Mouse (Mus musculus) forebrain, embryonic 13.5 days (tissue): Measurements from ENCODE around the gene Ndufs4. TPM values are rescaled to one million over a fixed set of nuclear protein-coding genes. Genes with fewer than 3 reads are reported as not detected.

Experiments used
- ATAC-seq: fragments of 200-750 bp; cut with Nextera tagmentation; 2 replicates; pipeline ENCODE4 v1.8.0; 2017
- H3K27ac ChIP-seq: fragments of 300-500 bp; sonication (generic); 2 replicates; pipeline ENCODE4 v1.5.1; 2015; ENCODE audit warnings: inconsistent platforms, mild to moderate bottlenecking, moderate library complexity
- H3K27me3 ChIP-seq: fragments of 300-500 bp; sonication (generic); 2 replicates; pipeline ENCODE4 v1.6.1; 2015; ENCODE audit warnings: mild to moderate bottlenecking, inconsistent platforms
- H3K36me3 ChIP-seq: fragments of 300-500 bp; sonication (generic); 2 replicates; pipeline ENCODE4 v1.6.1; 2015; ENCODE audit warnings: mild to moderate bottlenecking, inconsistent platforms; ENCODE audit not compliant: poor library complexity, severe bottlenecking
- H3K4me1 ChIP-seq: fragments of 300-500 bp; sonication (generic); 2 replicates; pipeline ENCODE4 v1.6.1; 2015; ENCODE audit warnings: inconsistent platforms
- H3K4me2 ChIP-seq: fragments of 300-500 bp; sonication (generic); 2 replicates; pipeline ENCODE4 v1.6.1; 2015; ENCODE audit warnings: inconsistent platforms, mild to moderate bottlenecking, moderate library complexity
- H3K4me3 ChIP-seq: fragments of 300-500 bp; sonication (generic); 2 replicates; pipeline ENCODE4 v1.5.1; 2015; ENCODE audit warnings: mild to moderate bottlenecking, inconsistent platforms
- H3K9ac ChIP-seq: fragments of 300-500 bp; sonication (generic); 2 replicates; pipeline ENCODE4 v1.6.1; 2015; ENCODE audit warnings: mild to moderate bottlenecking, inconsistent platforms
- H3K9me3 ChIP-seq: fragments of 300-500 bp; sonication (generic); replicated peaks from 2 replicates; pipeline ENCODE4 v1.6.1; 2016; ENCODE audit warnings: inconsistent platforms
- WGBS: fragments of 180-500 bp; shearing (Covaris S2); methylation state at CpG from one replicate; pipeline ENCODE4 v1.1.7; 2015; 5-methylcytosine and 5-hydroxymethylcytosine counted together
- polyA plus RNA-seq: library from polyadenylated mRNA; unstranded; fragments of >200 nt; fragmentation: Nextera tagmentation; extraction: Ambion mirVana; gene quantifications from 2 replicates; pipeline ENCODE4 v1.2.1, GENCODE M21; 2015

Gene Ndufs4
- 358 and 368 TPM in 2 replicates for polyA plus RNA-seq

GRCm38 (mm10) chr13:114388211-114388965, at the start of gene Ndufs4:
Gene Ndufs4, minus strand, starts transcription at chr13:114388258.
- H3K9me3 ChIP-seq = no peaks in the 10 kb centered on the region
- H3K27me3 ChIP-seq = no peaks in the 10 kb centered on the region
- peak within 1 kb of the TSS; percentile 91 for H3K4me3 ChIP-seq
- H3K36me3 ChIP-seq = peaks cover 3% of the 10 kb centered on the region; the same call in 1 of the 2 replicates
- H3K4me2 ChIP-seq = peak within 1 kb of the TSS; percentile 73
- H3K4me1 ChIP-seq = peaks cover 8% of the 10 kb centered on the region
- WGBS = 48% methylated on average over 13 of the region's 13 CpGs
- H3K27ac ChIP-seq = peak within 1 kb of the TSS; percentile 83
- peak; percentile 16; the same call in 1 of the 2 replicates for ATAC-seq
- H3K9ac ChIP-seq = peak within 1 kb of the TSS; percentile 93

GRCm38 (mm10) chr13:114432491-114432890, 44.4 kb upstream of the Ndufs4 start:
- H3K4me3 ChIP-seq = no peak overlapping the region
- H3K4me2 ChIP-seq = no peak overlapping the region
- no peaks in the 10 kb centered on the region for H3K36me3 ChIP-seq
- no peaks in the 10 kb centered on the region for H3K4me1 ChIP-seq
- no peaks in the 10 kb centered on the region for H3K9me3 ChIP-seq
- WGBS = 63% methylated on average over 5 of the region's 5 CpGs
- ATAC-seq = no peak
- no peak overlapping the region for H3K9ac ChIP-seq
- H3K27ac ChIP-seq = no peak overlapping the region
- H3K27me3 ChIP-seq = no peaks in the 10 kb centered on the region

GRCm38 (mm10) chr13:114425230-114425629, 37.2 kb upstream of the Ndufs4 start:
- Histone ChIP-seq H3K4me2 (no peak overlapping the region), H3K27ac (no peak overlapping the region), H3K4me3 (no peak overlapping the region), H3K27me3 (no peaks in the 10 kb centered on the region), H3K9ac (no peak overlapping the region), H3K36me3 (no peaks in the 10 kb centered on the region), H3K9me3 (no peaks in the 10 kb centered on the region), H3K4me1 (no peaks in the 10 kb centered on the region)
- 93% methylated on average over 5 of the region's 5 CpGs for WGBS
- ATAC-seq = no peak

DNA sequence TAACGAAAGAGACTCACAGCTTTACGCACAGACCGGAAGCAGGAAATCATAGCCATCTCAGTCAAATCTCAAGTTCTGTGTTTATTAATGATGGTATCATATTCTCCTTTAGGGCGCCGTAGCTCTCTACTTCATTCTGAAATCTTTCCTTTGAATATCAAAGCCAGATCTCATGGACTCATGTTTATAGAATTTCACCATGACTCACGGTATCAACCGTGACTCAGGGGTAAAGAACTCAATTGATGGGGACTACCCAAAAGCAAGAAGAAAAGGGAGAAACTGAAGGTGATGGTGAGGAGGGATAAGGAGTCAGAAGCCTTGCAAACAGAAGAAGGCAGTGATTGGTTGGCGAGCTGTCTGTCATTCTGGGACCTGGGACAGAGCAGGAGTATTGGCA, 32.2 kb upstream of the Ndufs4 start:
- Histone ChIP-seq H3K36me3 (no peaks in the 10 kb centered on the region), H3K4me2 (no peak overlapping the region), H3K27ac (no peak overlapping the region), H3K9me3 (no peaks in the 10 kb centered on the region), H3K4me3 (no peak overlapping the region), H3K9ac (no peak overlapping the region), H3K27me3 (no peaks in the 10 kb centered on the region), H3K4me1 (no peaks in the 10 kb centered on the region)
- ATAC-seq = no peak
- 89% methylated on average over 8 of the region's 8 CpGs for WGBS

DNA sequence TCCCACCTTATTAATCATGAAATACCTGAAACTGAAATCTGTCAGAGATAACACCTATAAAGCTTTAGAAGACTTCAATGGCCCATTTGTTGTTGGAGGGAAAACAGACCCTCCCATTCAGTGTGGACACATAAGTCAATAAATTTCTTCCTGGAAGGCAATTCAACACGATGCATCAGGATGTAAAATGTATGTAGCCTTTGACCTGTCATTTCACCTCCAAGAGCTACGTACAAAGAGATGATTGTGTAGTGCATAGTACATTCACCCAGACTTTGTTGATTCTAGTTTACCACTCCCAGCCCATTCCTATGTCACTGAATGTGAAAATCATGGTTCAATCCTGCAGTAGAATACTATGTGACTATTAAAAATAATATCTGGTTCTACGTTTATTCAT, 31.3 kb upstream of the Ndufs4 start:
- H3K27me3 ChIP-seq = no peaks in the 10 kb centered on the region
- no peaks in the 10 kb centered on the region for H3K9me3 ChIP-seq
- H3K4me2 ChIP-seq = no peak overlapping the region
- H3K27ac ChIP-seq = no peak overlapping the region
- H3K36me3 ChIP-seq = no peaks in the 10 kb centered on the region
- ATAC-seq = no peak
- H3K4me3 ChIP-seq = no peak overlapping the region
- no peak overlapping the region for H3K9ac ChIP-seq
- 82% methylated on average over 3 of the region's 3 CpGs for WGBS
- H3K4me1 ChIP-seq = no peaks in the 10 kb centered on the region

- Histone ChIP-seq H3K36me3 (no peaks in the 10 kb centered on the region), H3K9me3 (no peaks in the 10 kb centered on the region), H3K4me2 (no peak overlapping the region), H3K4me1 (0 out of 2 replicates have a peak, but pooled peaks cover under 1% of the 10 kb centered on the region), H3K27ac (no peak overlapping the region), H3K27me3 (no peaks in the 10 kb centered on the region), H3K4me3 (no peak overlapping the region), H3K9ac (no peak overlapping the region)
- ATAC-seq = no peak
Observed at GRCm38 (mm10) chr13:114412326-114412725, 24.3 kb upstream of the Ndufs4 start.

- ATAC-seq = no peak
- no peak overlapping the region for H3K4me2 ChIP-seq
Observed at GRCm38 (mm10) chr13:114406866-114407265, 18.8 kb upstream of the Ndufs4 start.

DNA sequence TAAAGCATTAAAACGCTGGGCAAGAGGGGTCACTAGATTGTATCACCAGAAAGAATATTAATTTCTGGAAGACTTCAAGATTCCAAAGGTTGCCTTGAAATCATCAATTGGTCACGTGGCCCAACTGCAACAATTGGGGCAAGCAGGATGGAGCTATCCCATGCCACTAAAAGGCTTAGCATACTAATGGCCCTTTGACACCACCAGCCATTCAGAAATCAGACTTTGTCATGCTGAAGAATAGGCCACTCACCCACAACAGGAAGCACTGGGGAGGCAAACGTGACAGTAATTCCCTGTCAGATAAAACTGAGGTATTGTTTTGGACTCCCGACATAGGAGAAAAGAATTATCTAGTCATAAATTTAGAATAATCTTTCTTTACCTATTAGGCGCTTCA, 18.4 kb upstream of the Ndufs4 start:
- Histone ChIP-seq H3K36me3 (no peaks in the 10 kb centered on the region), H3K27me3 (no peaks in the 10 kb centered on the region), H3K4me2 (no peak overlapping the region), H3K9me3 (no peaks in the 10 kb centered on the region), H3K9ac (no peak overlapping the region), H3K27ac (no peak overlapping the region), H3K4me1 (peaks cover 11% of the 10 kb centered on the region), H3K4me3 (no peak overlapping the region)
- WGBS = 2% methylated on average over 5 of the region's 5 CpGs
- no peak for ATAC-seq

More at GRCm38 (mm10) chr13:114406866-114407265, 18.8 kb upstream of the Ndufs4 start:
- Histone ChIP-seq H3K27ac (no peak overlapping the region), H3K4me1 (peaks cover 11% of the 10 kb centered on the region), H3K27me3 (no peaks in the 10 kb centered on the region), H3K36me3 (no peaks in the 10 kb centered on the region), H3K9me3 (no peaks in the 10 kb centered on the region), H3K4me3 (no peak overlapping the region), H3K9ac (no peak overlapping the region)
- WGBS = under 1% methylated on average over 5 of the region's 5 CpGs

DNA sequence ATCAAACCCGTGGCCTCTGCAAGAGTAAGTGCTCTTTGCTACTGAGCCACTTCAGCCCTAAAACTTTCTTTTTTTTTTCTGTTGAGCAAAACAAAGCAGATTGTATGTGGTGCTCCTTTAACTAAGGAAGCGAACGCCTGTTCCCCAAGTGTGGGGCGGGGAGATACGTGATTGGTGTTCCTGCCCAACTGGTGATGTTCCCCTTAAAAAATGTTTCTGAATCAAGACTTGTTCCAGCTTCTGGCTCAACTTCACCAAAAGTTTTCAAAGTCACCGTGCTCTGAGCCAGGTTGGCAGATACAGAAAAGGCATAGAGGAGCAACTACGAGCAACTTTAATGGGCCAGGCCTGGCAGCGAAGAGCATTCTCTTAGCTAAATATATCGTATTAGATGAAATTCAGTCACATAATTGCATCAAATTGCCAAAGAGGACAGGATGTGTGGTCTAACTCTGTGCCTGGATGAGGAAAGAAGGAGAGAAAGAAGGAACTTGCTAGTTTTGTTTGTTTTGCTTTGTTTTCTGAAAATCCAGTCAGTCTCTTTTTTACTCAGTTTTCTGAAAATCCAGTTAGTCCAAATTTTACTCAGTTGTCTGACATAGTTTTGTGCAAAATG, 17.1 kb upstream of the Ndufs4 start:
- Histone ChIP-seq H3K9ac (no peak overlapping the region), H3K9me3 (no peaks in the 10 kb centered on the region), H3K4me3 (no peak overlapping the region), H3K36me3 (no peaks in the 10 kb centered on the region), H3K27ac (no peak overlapping the region), H3K4me2 (no peak overlapping the region), H3K4me1 (peaks cover 11% of the 10 kb centered on the region), H3K27me3 (no peaks in the 10 kb centered on the region)
- 85% methylated on average over 9 of the region's 9 CpGs for WGBS
- no peak for ATAC-seq

DNA sequence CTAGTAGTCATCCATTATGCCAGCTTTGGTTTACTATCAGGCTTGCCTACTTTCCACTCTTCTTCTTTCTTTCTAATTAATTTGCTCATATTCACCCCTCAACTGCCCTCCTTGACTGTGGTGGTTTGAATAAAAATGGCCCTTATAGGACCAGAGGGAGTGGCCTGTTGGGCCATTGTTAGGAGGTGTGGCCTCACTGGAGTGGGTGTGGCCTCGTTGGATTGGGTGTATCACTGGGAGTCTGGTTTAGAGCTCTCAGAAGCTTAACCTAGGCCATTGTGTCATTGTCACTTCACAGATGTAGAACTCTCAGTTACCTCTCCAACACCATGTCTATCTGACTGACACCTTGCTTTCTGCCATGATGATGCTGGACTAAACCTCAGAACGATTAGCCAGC, 10.8 kb upstream of the Ndufs4 start:
- Histone ChIP-seq H3K36me3 (no peaks in the 10 kb centered on the region), H3K27ac (no peak overlapping the region), H3K9me3 (no peaks in the 10 kb centered on the region), H3K4me3 (no peak overlapping the region), H3K4me1 (no peaks in the 10 kb centered on the region), H3K9ac (no peak overlapping the region), H3K4me2 (no peak overlapping the region), H3K27me3 (no peaks in the 10 kb centered on the region)
- ATAC-seq = no peak
- WGBS = 74% methylated on average over 2 of the region's 2 CpGs

DNA sequence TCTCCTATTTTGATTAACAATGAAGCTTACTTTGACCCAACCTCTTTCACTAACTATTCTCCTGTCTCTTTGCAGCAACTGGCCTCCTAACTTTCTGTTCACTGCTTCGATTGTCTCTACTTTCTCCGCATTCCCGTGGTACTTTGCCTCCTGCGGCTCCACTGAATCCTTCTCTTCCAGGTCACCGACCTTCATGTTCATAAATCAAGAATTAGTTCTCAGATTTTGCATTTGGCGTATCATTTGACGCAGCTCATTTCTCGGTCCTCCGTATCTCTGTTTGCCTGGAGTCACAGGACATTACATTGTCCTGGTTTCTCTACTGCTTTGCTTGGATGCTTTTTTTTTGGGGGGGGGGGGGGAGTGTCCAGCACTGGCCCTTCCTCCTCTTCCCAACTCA, 9.2 kb upstream of the Ndufs4 start:
- Histone ChIP-seq H3K36me3 (no peaks in the 10 kb centered on the region), H3K9ac (no peak overlapping the region), H3K27ac (no peak overlapping the region), H3K4me1 (no peaks in the 10 kb centered on the region), H3K9me3 (no peaks in the 10 kb centered on the region), H3K4me2 (no peak overlapping the region), H3K4me3 (no peak overlapping the region), H3K27me3 (no peaks in the 10 kb centered on the region)
- ATAC-seq = no peak
- WGBS = 40% methylated on average over 9 of the region's 9 CpGs

GRCm38 (mm10) chr13:114396863-114397262, 8.8 kb upstream of the Ndufs4 start:
- no peaks in the 10 kb centered on the region for H3K9me3 ChIP-seq
- H3K36me3 ChIP-seq = no peaks in the 10 kb centered on the region
- no peak overlapping the region for H3K27ac ChIP-seq
- ATAC-seq = no peak
- no peaks in the 10 kb centered on the region for H3K4me1 ChIP-seq
- no peak overlapping the region for H3K4me2 ChIP-seq
- no peak overlapping the region for H3K9ac ChIP-seq
- H3K27me3 ChIP-seq = no peaks in the 10 kb centered on the region
- 27% methylated on average over 10 of the region's 10 CpGs for WGBS
- no peak overlapping the region for H3K4me3 ChIP-seq
